Comparison of ENCODE assay signal across 19 mouse cellular contexts in genomic region chr5:111594111-111594510, GRCm38 (mm10).
DNase-seq lines count a peak whose midpoint lies in the region; ATAC-seq lines count a peak whose summit lies in the region.
"Had no signal": no experiment of that assay in that cellular context is flagged by ENCODE, and none has a peak within 500 bp of the region (broad histone marks: within the 10 kb centered on the region; RNA-seq: fewer than 3 reads in every experiment).

No protein-coding gene starts in this region.

- no peak overlapping the region for H3K9ac ChIP-seq in heart, embryonic 12.5 days
- H3K9ac ChIP-seq in forebrain, embryonic 11.5 days (ENCODE audit: low read length), result no peak overlapping the region; the same call in 1 of the 2 replicates
- no peak overlapping the region for H3K9ac ChIP-seq in midbrain, embryonic 13.5 days (replicated peaks)
- H3K9ac ChIP-seq: kidney, embryonic 15.5 days; stomach, embryonic 15.5 days had no signal

- no peak overlapping the region for H3K4me3 ChIP-seq in heart, embryonic 10.5 days
- H3K4me3 ChIP-seq in heart, embryonic 12.5 days, result no peak overlapping the region
- no peak overlapping the region for H3K4me3 ChIP-seq in forebrain, embryonic 11.5 days (ENCODE audit: low read depth, low read length)
- no peak overlapping the region for H3K4me3 ChIP-seq in midbrain, embryonic 13.5 days (replicated peaks)
- H3K4me3 ChIP-seq: heart, adult 2 months; kidney, embryonic 15.5 days; myocyte; stomach, embryonic 15.5 days had no signal

- H3K36me3 ChIP-seq in heart, embryonic 10.5 days, result no peaks in the 10 kb centered on the region
- H3K36me3 ChIP-seq in heart, embryonic 12.5 days, result no peaks in the 10 kb centered on the region
- no peaks in the 10 kb centered on the region for H3K36me3 ChIP-seq in forebrain, embryonic 11.5 days (ENCODE audit: control insufficient read depth, insufficient read depth, low read length)
- no peaks in the 10 kb centered on the region for H3K36me3 ChIP-seq in midbrain, embryonic 13.5 days
- H3K36me3 ChIP-seq: kidney, embryonic 15.5 days; stomach, embryonic 15.5 days had no signal

- WGBS in heart, embryonic 10.5 days, result 80% methylated on average over 5 of the region's 5 CpGs
- 62% methylated on average over 5 of the region's 5 CpGs for WGBS in heart, embryonic 12.5 days
- WGBS in forebrain, embryonic 11.5 days, result 93% methylated on average over 5 of the region's 5 CpGs
- WGBS in midbrain, embryonic 13.5 days, result 95% methylated on average over 5 of the region's 5 CpGs

- ATAC-seq in heart, embryonic 12.5 days (ENCODE audit: insufficient number of reproducible peaks, low FRiP score), result no peak
- no peak for ATAC-seq in forebrain, embryonic 11.5 days (replicated peaks; ENCODE audit: low FRiP score)
- ATAC-seq in midbrain, embryonic 13.5 days, result no peak
- ATAC-seq: CD4-positive, CD25-positive, alpha-beta regulatory T cell, adult 4 months; intestine, embryonic 16.5 days had no signal

- H3K9me3 ChIP-seq in heart, embryonic 10.5 days, result no peaks in the 10 kb centered on the region
- no peaks in the 10 kb centered on the region for H3K9me3 ChIP-seq in heart, embryonic 12.5 days (replicated peaks)
- no peaks in the 10 kb centered on the region for H3K9me3 ChIP-seq in forebrain, embryonic 11.5 days (ENCODE audit: control insufficient read depth, low read length)
- H3K9me3 ChIP-seq in midbrain, embryonic 13.5 days, result no peaks in the 10 kb centered on the region
- H3K9me3 ChIP-seq: kidney, embryonic 15.5 days; stomach, embryonic 15.5 days had no signal

- DNase-seq in heart, embryonic 10.5 days (ENCODE audit: low spot score), result no peak
- peak; percentile 51 for DNase-seq in NIH3T3 (ENCODE audit: low read depth)
- no peak for DNase-seq in forebrain, embryonic 11.5 days (ENCODE audit: low spot score)
- DNase-seq in yolk sac, embryonic 10.5 days (ENCODE audit: low spot score), result no peak
- DNase-seq in thymus, postnatal 4 days, result no peak
- DNase-seq: cerebellum, adult 2 months; gastrocnemius, postnatal 25 days; heart, adult 2 months; lung, adult 18-20 months; spleen, adult 18-20 months; thymus, adult 18-20 months had no signal

- peaks cover 17% of the 10 kb centered on the region for H3K4me1 ChIP-seq in heart, embryonic 10.5 days
- 0 out of 2 replicates have a peak, but pooled peaks cover 10% of the 10 kb centered on the region for H3K4me1 ChIP-seq in heart, embryonic 12.5 days (replicated peaks)
- peaks cover 33% of the 10 kb centered on the region for H3K4me1 ChIP-seq in forebrain, embryonic 11.5 days (replicated peaks; ENCODE audit: control insufficient read depth, insufficient read depth, low read length)
- peaks cover 78% of the 10 kb centered on the region for H3K4me1 ChIP-seq in midbrain, embryonic 13.5 days (replicated peaks)

- H3K27ac ChIP-seq in heart, embryonic 10.5 days, result 0 out of 2 replicates have a peak overlapping the region, but pooled peaks have one; percentile 29
- H3K27ac ChIP-seq in heart, embryonic 12.5 days (ENCODE audit: poor library complexity, severe bottlenecking), result no peak overlapping the region
- peak overlapping the region; percentile 94 for H3K27ac ChIP-seq in forebrain, embryonic 11.5 days (ENCODE audit: low read depth, low read length)
- H3K27ac ChIP-seq in midbrain, embryonic 13.5 days, result peak overlapping the region; percentile 93
- H3K27ac ChIP-seq: heart, adult 2 months; kidney, embryonic 15.5 days; stomach, embryonic 15.5 days had no signal

- H3K27me3 ChIP-seq in heart, embryonic 10.5 days (ENCODE audit: insufficient read depth, poor library complexity, severe bottlenecking), result peaks cover 50% of the 10 kb centered on the region
- peaks cover 13% of the 10 kb centered on the region for H3K27me3 ChIP-seq in heart, embryonic 12.5 days (replicated peaks)
- no peaks in the 10 kb centered on the region for H3K27me3 ChIP-seq in forebrain, embryonic 11.5 days (ENCODE audit: control insufficient read depth, insufficient read depth, low read length)
- no peaks in the 10 kb centered on the region for H3K27me3 ChIP-seq in midbrain, embryonic 13.5 days
- H3K27me3 ChIP-seq: stomach, embryonic 15.5 days had no signal

- H3K4me2 ChIP-seq in heart, embryonic 12.5 days, result no peak overlapping the region
- H3K4me2 ChIP-seq in forebrain, embryonic 11.5 days (ENCODE audit: low read depth, low read length, severe bottlenecking), result no peak overlapping the region
- H3K4me2 ChIP-seq in midbrain, embryonic 13.5 days (replicated peaks), result no peak overlapping the region
- H3K4me2 ChIP-seq: kidney, embryonic 15.5 days; liver, embryonic 11.5 days; stomach, embryonic 15.5 days had no signal
